Mouse (Mus musculus) MEL (cell line): ENCODE results near the gene Ptpn14. TPM values are rescaled to one million over a fixed set of nuclear protein-coding genes. Genes with fewer than 3 reads are reported as not detected.

Experiments
- DNase-seq: peaks from one replicate; pipeline ENCODE4 v3.0.0; 2011; ENCODE audit warnings: low read depth, low spot score
- H3K27ac ChIP-seq: 2 replicates; pipeline ENCODE4 v1.5.1; 2012; ENCODE audit warnings: low read depth, mild to moderate bottlenecking, control low read depth, low read length, moderate library complexity; ENCODE audit not compliant: control insufficient read depth
- H3K27me3 ChIP-seq, 2 experiments: fragments of 150-350 bp in 1 of 2; sonication (generic) in 1 of 2; 2 replicates each; pipeline ENCODE4 v1.6.1; 2012; ENCODE audit warnings: low read length in 2 of 2, mild to moderate bottlenecking in 2 of 2, improper control_type of control experiment in 1 of 2, moderate library complexity in 1 of 2; ENCODE audit not compliant: insufficient read depth in 2 of 2, control insufficient read depth in 1 of 2
- H3K36me3 ChIP-seq, 2 experiments: 2 replicates each; pipeline ENCODE4 v1.6.1; 2012 to 2014; ENCODE audit warnings: low read length in 2 of 2, improper control_type of control experiment in 1 of 2, inconsistent platforms in 1 of 2, mild to moderate bottlenecking in 1 of 2; ENCODE audit not compliant: insufficient read depth in 2 of 2, control insufficient read depth in 1 of 2
- H3K4me1 ChIP-seq, 2 experiments: fragments of 150-350 bp in 1 of 2; sonication (generic) in 1 of 2; 2 replicates each; pipeline ENCODE4 v1.6.1; 2012; ENCODE audit warnings: low read length in 2 of 2, improper control_type of control experiment in 1 of 2, mild to moderate bottlenecking in 1 of 2; ENCODE audit not compliant: insufficient read depth in 2 of 2, control insufficient read depth in 1 of 2
- H3K4me3 ChIP-seq, 2 experiments: fragments of 150-350 bp in 1 of 2; sonication (generic) in 1 of 2; 2 replicates each; pipeline ENCODE4 v1.5.1; 2012; ENCODE audit warnings: low read depth in 2 of 2, low read length in 2 of 2, mild to moderate bottlenecking in 2 of 2, moderate library complexity in 2 of 2, control low read depth in 1 of 2, improper control_type of control experiment in 1 of 2; ENCODE audit not compliant: control insufficient read depth in 1 of 2, insufficient read depth in 1 of 2
- H3K79me2 ChIP-seq: 2 replicates; pipeline ENCODE4 v1.6.1; 2012; ENCODE audit warnings: mild to moderate bottlenecking, low read length, moderate library complexity; ENCODE audit not compliant: control insufficient read depth, poor library complexity, insufficient read depth
- H3K9ac ChIP-seq: 2 replicates; pipeline ENCODE4 v1.6.1; 2012; ENCODE audit warnings: low read depth, mild to moderate bottlenecking, control low read depth, low read length, moderate library complexity; ENCODE audit not compliant: control insufficient read depth, poor library complexity, severe bottlenecking
- H3K9me3 ChIP-seq: fragments of 150-350 bp; sonication (generic); replicated peaks from 2 replicates; pipeline ENCODE4 v1.6.1; 2012; ENCODE audit warnings: mild to moderate bottlenecking, low read length, improper control_type of control experiment, moderate library complexity; ENCODE audit not compliant: insufficient read depth
- CHD1 ChIP-seq: IDR thresholded peaks from 2 replicates; pipeline ENCODE4 v1.6.1; 2012; ENCODE audit warnings: low read depth, mild to moderate bottlenecking, inconsistent platforms, low read length, improper control_type of control experiment
- E2F4 ChIP-seq: IDR thresholded peaks from 2 replicates; pipeline ENCODE4 v1.6.1; 2011; ENCODE audit warnings: low read depth, low read length, improper control_type of control experiment, borderline replicate concordance
- HCFC1 ChIP-seq: IDR thresholded peaks from 2 replicates; pipeline ENCODE4 v1.6.1; 2012; ENCODE audit warnings: low read depth, mild to moderate bottlenecking, inconsistent platforms, low read length, improper control_type of control experiment, moderate library complexity
- MAFK ChIP-seq: IDR thresholded peaks from 2 replicates; pipeline ENCODE4 v1.6.1; 2011; ENCODE audit warnings: low read depth, mild to moderate bottlenecking, low read length, improper control_type of control experiment, borderline replicate concordance
- MAX ChIP-seq: IDR thresholded peaks from 2 replicates; pipeline ENCODE4 v1.6.1; 2011; ENCODE audit warnings: low read length, improper control_type of control experiment
- MAZ ChIP-seq: IDR thresholded peaks from 2 replicates; pipeline ENCODE4 v1.6.1; 2012; ENCODE audit warnings: low read depth, mild to moderate bottlenecking, inconsistent platforms, low read length, improper control_type of control experiment
- MXI1 ChIP-seq: IDR thresholded peaks from 2 replicates; pipeline ENCODE4 v1.6.1; 2011; ENCODE audit warnings: mild to moderate bottlenecking, low read depth, low read length, improper control_type of control experiment
- NELFE ChIP-seq: IDR thresholded peaks from 2 replicates; pipeline ENCODE4 v1.6.1; 2011; ENCODE audit warnings: low read depth, low read length, improper control_type of control experiment
- SIN3A ChIP-seq: IDR thresholded peaks from 2 replicates; pipeline ENCODE4 v1.6.1; 2012; ENCODE audit warnings: low read length, improper control_type of control experiment, inconsistent platforms
- SMC3 ChIP-seq: IDR thresholded peaks from 2 replicates; pipeline ENCODE4 v1.6.1; 2011; ENCODE audit warnings: low read depth, low read length, improper control_type of control experiment
- ZMIZ1 ChIP-seq: IDR thresholded peaks from 2 replicates; pipeline ENCODE4 v1.6.1; 2012; ENCODE audit warnings: low read depth, mild to moderate bottlenecking, inconsistent platforms, low read length, improper control_type of control experiment, moderate library complexity
- ZNF384 ChIP-seq: IDR thresholded peaks from 2 replicates; pipeline ENCODE4 v1.6.1; 2012; ENCODE audit warnings: low read depth, mild to moderate bottlenecking, inconsistent platforms, low read length, improper control_type of control experiment
- polyA plus RNA-seq, 2 experiments: library from polyadenylated mRNA; stranded (reverse) in 1 of 2; unstranded in 1 of 2; fragments of >175 nt in 1 of 2; fragments of >200 nt in 1 of 2; gene quantifications; 2 replicates each; pipeline versions ENCODE4 v1.2.1 to v1.2.4; 2012; ENCODE audit warnings: low replicate concordance in 2 of 2, low read depth in 1 of 2; ENCODE audit not compliant: insufficient read length in 2 of 2, insufficient read depth in 1 of 2, missing spikeins in 1 of 2
- total RNA-seq: library from RNA; depleted of rRNA; stranded (reverse); fragments of 300-350 nt; gene quantifications from 2 replicates; pipeline ENCODE4 v1.2.3, GENCODE M21; 2012; rRNA removed

Ptpn14 gene
- total and polyA plus RNA-seq, 3 experiments, result 0.62 to 1.0 TPM; not detected in 1

DNA sequence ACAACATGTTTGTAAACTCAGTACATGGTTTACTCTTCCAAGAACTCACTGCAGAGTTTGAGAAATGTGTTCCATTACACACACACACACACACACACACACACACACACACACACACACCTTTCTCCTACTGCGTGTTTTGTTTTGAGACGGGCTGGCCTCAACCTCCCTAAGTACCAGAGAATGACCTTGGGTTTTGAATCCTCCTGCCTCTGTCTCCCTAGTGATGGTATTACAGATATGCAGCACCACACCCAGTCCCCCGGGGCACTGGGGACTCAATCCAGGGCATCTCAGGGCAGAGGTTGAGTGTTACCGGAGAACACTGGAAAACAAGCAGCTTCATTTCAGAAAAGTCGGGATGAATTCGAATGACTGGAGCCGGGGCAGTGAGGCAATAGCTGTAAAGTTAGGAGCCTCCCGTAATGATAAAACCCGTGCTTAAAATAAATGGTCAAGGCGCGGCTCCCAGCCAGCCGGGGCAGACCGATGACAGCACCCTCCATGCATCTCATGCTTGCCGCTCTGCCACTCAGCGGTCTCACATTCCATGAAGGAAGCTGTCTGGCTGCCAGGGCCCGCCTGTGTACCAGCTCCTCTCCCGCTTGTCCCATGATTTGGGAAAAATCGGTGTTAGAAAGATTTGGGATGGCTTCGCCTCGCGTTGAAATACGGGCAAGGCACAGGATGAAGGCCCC lies 196.0 kb downstream of the Ptpn14 start:
- DNase-seq, result no peak
- Histone ChIP-seq H3K4me3 (no peak overlapping the region), H3K27me3 (no peaks in the 10 kb centered on the region), H3K79me2 (peaks cover 34% of the 10 kb centered on the region), H3K4me1 (peaks cover 0 to 16% of the 10 kb centered on the region in 2 experiments; a peak in 2 of 4 replicates), H3K27ac (no peak overlapping the region), H3K9ac (no peak overlapping the region), H3K36me3 (peaks cover 0 to 8% of the 10 kb centered on the region in 2 experiments; a peak in 2 of 4 replicates), H3K9me3 (no peaks in the 10 kb centered on the region)
- TF ChIP-seq MAX, result no peak
- no peak for TF ChIP-seq CHD1
- no peak for TF ChIP-seq MXI1
- TF ChIP-seq SMC3, result no peak
- TF ChIP-seq SIN3A, result no peak
- no peak for TF ChIP-seq HCFC1

DNA sequence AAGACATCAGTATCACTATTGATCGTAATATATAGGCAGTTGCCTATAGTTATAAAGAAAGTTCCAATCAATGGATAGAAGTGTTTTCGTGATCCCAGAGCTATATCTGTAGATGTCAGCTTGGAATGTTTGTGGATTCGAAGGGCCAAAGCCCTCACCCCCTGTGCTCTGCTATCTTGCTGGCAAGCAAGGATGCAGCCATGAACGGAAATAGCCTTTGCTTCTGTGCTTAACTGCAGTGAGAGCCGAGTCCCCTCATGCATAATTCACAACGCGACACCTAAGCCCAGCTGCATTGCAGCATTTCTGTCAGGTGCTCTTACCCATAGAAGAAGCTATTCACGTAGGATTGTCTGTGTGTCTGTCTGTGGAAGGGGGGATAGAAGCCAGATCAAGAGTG lies 198.2 kb downstream of the Ptpn14 start:
- Histone ChIP-seq H3K27ac (no peak overlapping the region), H3K4me3 (no peak overlapping the region), H3K9ac (no peak overlapping the region), H3K79me2 (peaks cover 15% of the 10 kb centered on the region), H3K36me3 (peaks cover 0 to 4% of the 10 kb centered on the region in 2 experiments; a peak in 2 of 4 replicates), H3K9me3 (no peaks in the 10 kb centered on the region), H3K4me1 (peaks cover 0 to 5% of the 10 kb centered on the region in 2 experiments; a peak in 2 of 4 replicates), H3K27me3 (no peaks in the 10 kb centered on the region)
- DNase-seq, result no peak
- no peak for TF ChIP-seq NELFE
- TF ChIP-seq ZMIZ1, result no peak
- TF ChIP-seq MAZ, result no peak
- TF ChIP-seq MAFK, result no peak
- TF ChIP-seq ZNF384, result no peak
- TF ChIP-seq E2F4, result no peak

Other genes starting within 250 kb of the Ptpn14 start
- gene Cenpf, start 40.2 kb upstream of the Ptpn14 start, total RNA-seq, result 16.6 and 25.2 TPM in 2 replicates
- 10 to 100 TPM; 34.5 to 63.2 TPM for gene Cenpf, start 40.2 kb upstream of the Ptpn14 start, polyA plus RNA-seq
- gene Smyd2, start 194.1 kb downstream of the Ptpn14 start, total RNA-seq, result 117 and 146 TPM in 2 replicates
- 100 to 1,000 TPM in 1 of 2 experiments, not detected in 1; 140 TPM for gene Smyd2, start 194.1 kb downstream of the Ptpn14 start, polyA plus RNA-seq